Mouse (Mus musculus) liver, embryonic 14.5 days (tissue): ENCODE results near the gene Sohlh2.

ENCODE experiments used
- CTCF ChIP-seq: IDR thresholded peaks from 2 replicates; pipeline ENCODE4 v1.5.1; 2016; ENCODE audit warnings: antibody characterized with exemption, low read depth, control low read depth
- EP300 ChIP-seq: IDR thresholded peaks from 2 replicates; pipeline ENCODE4 v1.6.1; 2016; ENCODE audit warnings: antibody characterized with exemption, low read depth

DNA sequence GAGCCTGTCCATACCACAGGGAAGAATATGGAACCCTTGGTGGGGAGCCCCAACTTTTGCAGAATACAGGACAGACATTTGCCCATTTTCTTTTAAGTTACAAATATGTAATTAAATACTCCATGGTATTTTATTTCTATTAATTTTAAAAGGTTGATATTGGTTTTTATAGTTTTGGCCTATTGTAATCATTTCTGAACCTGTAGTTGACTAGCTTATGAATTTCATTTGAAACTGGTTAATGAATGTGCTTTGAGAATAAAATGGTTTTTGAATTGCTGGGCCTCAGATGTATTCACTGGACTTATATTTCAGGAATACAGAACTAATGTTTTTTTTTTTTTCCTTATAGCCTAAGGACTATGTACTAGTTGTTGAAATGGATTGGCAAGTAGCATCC, 44.8 kb upstream of the Sohlh2 start, which contains the start of gene Ccdc169:
- TF ChIP-seq CTCF (no peak), EP300 (no peak)
